Mouse (Mus musculus): ENCODE data around the gene Olfr390.

Olfr390 gene

GRCm38 (mm10) chr11:73782664-73783063, at the start of gene Olfr390:
TSS of gene Olfr390 (plus strand) at chr11:73782964.
- DNase-seq = no peak

GRCm38 (mm10) chr11:73759115-73759514, 23.6 kb upstream of the Olfr390 start:
- DNase-seq = no peak

GRCm38 (mm10) chr11:73780613-73781012, 2.2 kb upstream of the Olfr390 start, which contains the start of gene Olfr389:
TSS of gene Olfr389 (minus strand) at chr11:73780713.
- no peak for DNase-seq

GRCm38 (mm10) chr11:73802952-73803351, 20.2 kb downstream of the Olfr390 start, which contains the start of gene Olfr391-ps:
TSS of gene Olfr391-ps (minus strand) at chr11:73803052.
- DNase-seq = no peak

GRCm38 (mm10) chr11:73816949-73817348, 34.2 kb downstream of the Olfr390 start, which contains the start of gene Olfr392:
TSS of gene Olfr392 (minus strand) at chr11:73817049.
- no peak for DNase-seq
